Mouse (Mus musculus) right cerebral cortex, postnatal 14 days (tissue): ENCODE measurements at regions not wholly inside any gene's neighbourhood (a gene's known extent, or its start where the extent isn't known, plus 50 kb on each side); places are given as distances from the start of the nearest gene placed in this dataset.

Experiments
- DNase-seq: peaks from one replicate; pipeline ENCODE4 v3.0.0; 2022

GRCm38 (mm10) chr1:128824916-128825683 lies 233.0 kb upstream of the Cxcr4 start:
- no peak for DNase-seq

DNA sequence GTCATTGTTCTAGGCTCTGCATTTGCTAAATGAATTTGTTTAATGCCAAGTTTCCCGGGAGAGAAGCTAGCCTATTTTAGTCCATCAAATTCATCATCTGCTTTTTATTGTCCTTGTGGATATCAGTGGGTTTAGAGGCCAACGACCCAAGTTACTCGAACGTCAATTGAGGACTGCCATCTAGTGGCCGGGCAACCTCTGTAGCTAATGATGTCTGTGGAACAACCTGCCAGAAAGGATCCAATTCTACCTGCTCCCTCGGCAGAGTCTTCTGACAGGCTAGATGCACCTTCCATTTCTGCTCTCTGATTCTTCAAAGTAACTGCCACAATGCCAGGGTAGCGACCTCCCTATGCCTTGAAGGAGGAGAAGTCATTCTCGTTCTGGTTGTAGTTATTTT lies 232.1 kb upstream of the Cxcr4 start:
- peak; percentile 65 for DNase-seq

- no peak for DNase-seq
These were observed 229.9 kb upstream of the Cxcr4 start for GRCm38 (mm10) chr1:128821991-128822390.

GRCm38 (mm10) chr1:128820527-128820926 lies 228.4 kb upstream of the Cxcr4 start:
- no peak for DNase-seq

DNA sequence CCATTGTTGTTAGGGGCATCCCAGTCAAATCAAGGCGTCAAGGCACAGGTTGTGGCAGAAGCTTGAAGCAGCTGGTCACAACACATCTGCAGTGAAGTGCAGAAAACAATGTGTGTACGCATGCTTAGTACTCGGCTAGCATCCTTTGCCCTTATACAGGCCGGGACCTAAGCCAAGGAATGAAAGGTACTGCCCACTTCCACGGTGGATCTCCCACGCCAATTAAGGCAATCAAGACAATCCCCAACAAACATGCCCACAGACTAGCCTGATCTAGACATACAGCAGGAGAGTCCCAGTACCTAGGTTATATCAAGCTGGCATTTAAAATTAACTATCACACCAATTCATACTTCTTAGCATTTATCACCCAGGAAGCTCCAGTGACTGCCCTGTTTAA lies 227.5 kb upstream of the Cxcr4 start:
- DNase-seq = no peak

DNA sequence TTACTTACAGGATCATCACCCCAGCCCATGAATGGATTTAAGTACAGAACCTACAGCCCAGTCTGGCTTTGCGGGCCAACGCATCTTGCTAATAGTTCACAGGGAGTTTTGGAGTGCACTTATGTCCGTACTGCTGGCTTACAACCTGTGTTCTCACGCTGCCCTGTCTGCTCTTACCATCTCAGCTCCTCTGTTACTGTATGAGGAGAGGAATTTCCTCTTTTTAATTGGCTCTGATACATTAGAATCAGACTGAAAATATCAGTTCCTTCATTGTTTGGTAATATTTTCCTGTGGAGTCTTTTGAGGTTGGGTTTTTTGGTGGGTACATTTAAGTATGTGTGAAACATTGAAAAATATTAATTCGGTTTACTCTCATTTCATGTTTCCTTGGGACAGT lies 221.3 kb upstream of the Cxcr4 start:
- DNase-seq = no peak

DNA sequence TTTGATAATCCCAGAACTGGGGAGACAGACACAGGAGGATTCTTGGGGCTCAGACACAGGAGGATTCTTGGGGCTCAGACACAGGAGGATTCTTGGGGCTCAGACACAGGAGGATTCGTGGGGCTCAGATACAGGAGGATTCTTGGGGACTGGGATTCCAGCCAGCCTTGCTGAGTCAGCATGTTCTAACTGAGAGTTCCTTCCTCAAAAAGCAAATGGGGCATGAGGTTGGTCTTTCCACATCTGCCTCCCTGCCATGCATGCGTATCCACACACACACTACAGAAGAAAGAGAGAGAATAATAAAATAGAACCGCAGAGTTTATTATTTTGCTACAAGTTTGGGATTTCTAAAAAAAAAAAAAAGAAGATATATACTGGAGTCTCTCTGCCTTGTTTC lies 218.8 kb upstream of the Cxcr4 start:
- DNase-seq = no peak

GRCm38 (mm10) chr1:128810094-128810493 lies 218.0 kb upstream of the Cxcr4 start:
- DNase-seq = no peak

GRCm38 (mm10) chr1:128809601-128810000 lies 217.5 kb upstream of the Cxcr4 start:
- no peak for DNase-seq

- DNase-seq = no peak
These were observed 216.5 kb upstream of the Cxcr4 start for GRCm38 (mm10) chr1:128808599-128808998.

GRCm38 (mm10) chr1:128805687-128806653 lies 213.9 kb upstream of the Cxcr4 start:
- no peak for DNase-seq

DNA sequence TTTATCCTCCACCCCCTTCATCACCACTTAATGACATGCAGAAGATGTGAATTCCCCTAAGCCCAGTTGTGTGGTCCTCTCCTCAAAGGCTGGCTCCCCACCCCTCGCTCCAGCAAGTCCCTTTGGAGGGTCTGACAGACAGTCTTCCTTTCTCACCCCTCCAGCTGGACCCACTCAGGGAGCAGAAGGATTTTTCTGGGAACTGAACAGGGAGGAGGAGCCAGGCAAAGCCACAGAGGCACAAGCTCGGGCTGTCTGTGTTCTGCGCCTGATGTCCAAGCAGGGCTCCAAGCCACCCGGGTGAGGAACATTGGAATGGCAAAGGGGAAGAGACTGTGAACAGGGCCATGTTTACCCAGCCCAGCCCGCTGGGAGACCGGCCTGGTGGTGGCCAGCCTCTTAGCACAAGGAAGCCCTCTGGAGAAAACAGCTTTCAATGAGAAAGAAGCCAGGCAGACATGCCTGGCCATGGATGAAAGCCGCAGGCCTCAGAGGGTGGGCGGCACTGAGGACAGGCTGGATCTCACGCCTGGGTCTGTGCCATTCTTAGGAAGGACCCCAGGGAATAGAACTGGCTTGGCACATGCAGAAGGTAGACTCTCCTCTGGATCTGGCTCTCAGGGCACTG lies 211.5 kb upstream of the Cxcr4 start:
- DNase-seq = no peak

- no peak for DNase-seq
These were observed 211.0 kb upstream of the Cxcr4 start for GRCm38 (mm10) chr1:128803058-128803432.

- DNase-seq = no peak
These were observed 206.6 kb upstream of the Cxcr4 start for GRCm38 (mm10) chr1:128798721-128799120.

- no peak for DNase-seq
These were observed 203.6 kb upstream of the Cxcr4 start for GRCm38 (mm10) chr1:128795654-128796053.

- no peak for DNase-seq
These were observed 198.8 kb upstream of the Cxcr4 start for GRCm38 (mm10) chr1:128790881-128791280.

DNA sequence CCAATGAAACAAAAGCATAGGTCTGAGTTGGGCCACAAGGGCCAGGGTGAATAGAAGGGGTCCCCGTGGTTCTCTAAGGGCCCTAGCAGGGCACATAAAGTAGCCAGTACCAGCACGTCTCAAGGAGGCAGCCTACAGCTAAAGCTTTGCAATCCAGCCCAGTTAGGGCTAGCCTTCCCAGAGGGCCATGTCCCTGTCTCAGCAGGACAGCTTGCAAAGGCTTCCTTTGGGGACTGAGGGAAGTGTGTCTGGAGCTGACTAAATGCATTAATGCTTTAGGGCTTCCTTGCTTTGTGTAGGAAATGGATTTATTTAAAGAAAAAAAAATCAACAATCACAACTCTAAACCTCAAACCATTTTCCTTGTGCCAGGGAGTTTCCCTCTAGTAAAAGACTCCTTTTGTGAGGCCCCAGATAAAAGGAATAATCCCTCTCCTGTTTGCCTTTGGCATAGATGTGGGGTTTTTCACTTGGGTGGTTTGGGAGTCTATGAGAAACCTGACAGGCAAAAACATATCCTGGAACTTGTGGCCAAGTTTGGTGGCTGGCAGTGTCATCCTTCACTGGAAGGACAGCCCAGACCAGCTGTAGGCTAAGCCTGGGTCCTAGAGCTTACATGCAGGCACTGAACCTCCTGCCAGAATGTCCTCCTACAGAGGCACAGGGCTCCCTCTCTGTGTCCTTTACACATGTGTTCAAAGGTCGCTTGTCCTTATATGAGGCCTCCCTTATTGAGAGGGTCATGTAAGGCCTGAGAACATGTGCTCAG lies 197.7 kb upstream of the Cxcr4 start:
- DNase-seq = no peak

DNA sequence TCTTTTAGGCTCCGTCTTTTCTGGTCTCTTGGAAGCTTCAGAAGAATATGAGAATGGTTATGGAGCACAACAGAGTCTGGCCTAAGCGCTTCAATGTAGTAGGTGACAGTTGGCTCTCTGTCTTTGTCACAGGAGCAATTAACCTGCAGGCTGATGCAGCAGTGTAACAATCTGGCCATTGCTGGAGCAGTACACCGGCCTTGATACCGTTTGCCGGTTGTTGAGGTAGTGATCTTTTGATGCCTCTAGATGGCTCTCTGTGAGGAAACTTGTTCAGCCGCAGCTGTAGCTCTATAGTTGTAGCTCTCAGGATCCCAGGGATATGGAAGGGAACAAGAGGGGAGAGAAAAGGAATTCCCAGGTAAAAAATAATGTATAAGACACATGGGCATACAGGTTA lies 196.1 kb upstream of the Cxcr4 start:
- DNase-seq = no peak

DNA sequence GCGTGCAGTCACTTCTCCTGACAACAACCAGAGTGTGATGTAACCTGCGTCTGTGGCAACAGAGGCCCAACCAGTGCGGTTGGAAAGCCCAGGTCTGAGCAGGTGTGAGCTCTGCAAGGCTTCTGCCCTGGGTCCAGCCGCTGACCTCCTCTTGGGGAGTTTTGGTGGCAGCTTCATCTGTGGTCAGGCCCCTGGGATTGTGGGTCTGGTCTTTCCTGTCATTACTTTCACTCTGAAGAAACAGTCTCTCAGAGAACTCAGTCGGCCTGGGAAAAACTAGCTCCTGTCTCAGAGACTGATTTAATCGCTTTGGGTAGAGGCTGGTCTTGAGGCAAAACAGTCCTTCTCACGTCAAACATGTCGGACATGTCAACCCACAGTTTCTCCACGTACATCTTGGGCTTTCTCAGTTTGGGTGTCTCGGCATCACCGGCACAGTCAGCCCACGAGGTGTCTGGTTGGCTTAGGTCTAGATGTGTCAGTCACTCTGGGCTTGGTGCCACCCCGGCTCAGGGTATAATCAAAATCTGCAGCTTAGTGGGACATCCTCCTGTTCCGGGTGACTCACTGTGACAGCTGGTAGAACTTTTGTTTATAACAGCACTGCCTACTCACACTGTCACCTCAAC lies 195.0 kb upstream of the Cxcr4 start:
- DNase-seq = peak; percentile 67

DNA sequence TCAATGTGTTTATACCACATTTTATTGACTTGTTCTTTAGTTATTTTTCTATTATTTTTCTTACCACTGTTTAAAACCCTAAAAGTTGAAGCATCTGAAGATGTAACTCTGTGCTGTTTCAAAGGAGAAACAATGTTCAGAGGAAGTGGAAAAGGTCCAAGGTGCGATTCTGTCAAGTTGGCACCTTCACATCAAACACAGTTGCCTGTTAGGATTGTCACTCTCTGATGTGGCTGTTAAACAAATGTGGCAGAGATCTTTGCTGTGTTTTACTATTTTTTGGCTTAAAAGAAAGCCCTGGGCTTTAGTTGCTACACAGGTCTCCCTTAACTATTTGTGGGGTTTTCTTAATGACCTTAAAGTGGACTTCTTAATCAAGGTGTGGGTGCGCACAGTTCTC lies 190.2 kb upstream of the Cxcr4 start:
- no peak for DNase-seq

DNA sequence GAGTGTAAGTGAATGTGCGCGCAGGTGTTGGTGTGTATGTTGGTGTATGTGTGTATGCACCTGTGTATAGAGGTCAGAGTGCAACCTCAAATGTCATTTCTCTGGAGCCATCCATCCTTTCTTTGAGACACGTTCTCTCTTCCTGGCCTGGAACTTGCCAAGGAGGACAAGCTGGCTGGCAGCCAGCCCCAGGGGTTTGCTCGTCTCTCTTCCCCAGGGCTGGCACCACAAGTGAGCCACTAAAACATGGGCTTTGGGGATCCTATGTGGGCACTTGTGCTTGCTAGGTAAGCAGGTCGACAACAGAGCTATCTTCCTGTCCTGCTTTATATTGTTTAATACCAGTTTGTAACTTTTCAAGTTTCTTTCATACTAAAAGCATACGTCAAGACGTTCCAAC lies 189.8 kb upstream of the Cxcr4 start:
- no peak for DNase-seq

DNA sequence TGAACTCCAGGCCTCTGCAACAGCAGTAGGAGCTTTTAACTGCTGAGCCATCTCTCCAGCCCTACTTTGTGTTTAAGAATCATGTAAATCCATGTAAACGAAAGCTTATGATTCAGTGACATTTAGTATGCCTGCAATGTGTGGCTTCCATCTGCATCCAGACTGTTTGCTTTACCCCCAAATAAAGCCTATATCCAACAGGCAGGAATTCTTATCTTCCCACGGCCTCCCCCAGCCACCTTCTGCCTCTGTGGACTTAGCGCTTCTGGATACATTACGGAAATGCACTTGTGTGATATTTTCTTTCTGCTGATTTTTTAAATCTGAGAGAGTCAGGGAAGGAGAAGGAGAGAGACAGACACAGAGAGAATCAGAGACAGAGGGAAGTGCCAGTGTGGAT lies 189.2 kb upstream of the Cxcr4 start:
- no peak for DNase-seq
